Mouse (Mus musculus) ES-Bruce4 (cell line): ENCODE measurements around the gene Cep41. TPM values are rescaled to one million over a fixed set of nuclear protein-coding genes. Genes with fewer than 3 reads are reported as not detected.

Source experiments
- H3K27ac ChIP-seq: 2 replicates; pipeline ENCODE4 v1.5.1; 2012; ENCODE audit warnings: low read length, inconsistent platforms; ENCODE audit not compliant: insufficient read depth
- H3K27me3 ChIP-seq: 2 replicates; pipeline ENCODE4 v1.6.1; 2012; ENCODE audit warnings: mild to moderate bottlenecking, low read length, inconsistent platforms; ENCODE audit not compliant: control insufficient read depth, poor library complexity, insufficient read depth, severe bottlenecking
- H3K36me3 ChIP-seq: 2 replicates; pipeline ENCODE4 v1.6.1; 2012; ENCODE audit warnings: inconsistent platforms, mild to moderate bottlenecking, low read length, moderate library complexity; ENCODE audit not compliant: control insufficient read depth, poor library complexity, insufficient read depth, severe bottlenecking
- H3K4me1 ChIP-seq: one replicate; pipeline ENCODE4 v1.8.1; 2011; ENCODE audit warnings: low read length; ENCODE audit not compliant: control insufficient read depth, insufficient read depth
- H3K4me3 ChIP-seq: 2 replicates; pipeline ENCODE4 v1.5.1; 2011; ENCODE audit warnings: low read depth, mild to moderate bottlenecking, low read length
- H3K9ac ChIP-seq: 2 replicates; pipeline ENCODE4 v1.6.1; 2012; ENCODE audit warnings: low read depth, mild to moderate bottlenecking, inconsistent platforms; ENCODE audit not compliant: poor library complexity, severe bottlenecking
- H3K9me3 ChIP-seq: replicated peaks from 2 replicates; pipeline ENCODE4 v1.6.1; 2012; ENCODE audit warnings: mild to moderate bottlenecking, low read length, inconsistent platforms; ENCODE audit not compliant: control insufficient read depth, poor library complexity, insufficient read depth, severe bottlenecking
- CTCF ChIP-seq: IDR thresholded peaks from one replicate; pipeline ENCODE4 v1.8.1; 2011; ENCODE audit warnings: low read depth, low read length
- EP300 ChIP-seq: IDR thresholded peaks from 2 replicates; pipeline ENCODE4 v1.6.1; 2011; ENCODE audit warnings: low read depth, low read length; ENCODE audit not compliant: insufficient read depth
- POLR2A ChIP-seq: IDR thresholded peaks from one replicate; pipeline ENCODE4 v1.8.1; 2011; ENCODE audit warnings: low read length; ENCODE audit not compliant: insufficient read depth
- polyA plus RNA-seq: library from polyadenylated mRNA; stranded (reverse); fragments of >200 nt; gene quantifications from 2 replicates; pipeline ENCODE4 v1.2.4, GENCODE M21; 2011; ENCODE audit warnings: low read depth; ENCODE audit not compliant: missing spikeins, insufficient read depth, insufficient read length

The Cep41 gene
- polyA plus RNA-seq, 1 experiment, result 4.9 TPM

DNA sequence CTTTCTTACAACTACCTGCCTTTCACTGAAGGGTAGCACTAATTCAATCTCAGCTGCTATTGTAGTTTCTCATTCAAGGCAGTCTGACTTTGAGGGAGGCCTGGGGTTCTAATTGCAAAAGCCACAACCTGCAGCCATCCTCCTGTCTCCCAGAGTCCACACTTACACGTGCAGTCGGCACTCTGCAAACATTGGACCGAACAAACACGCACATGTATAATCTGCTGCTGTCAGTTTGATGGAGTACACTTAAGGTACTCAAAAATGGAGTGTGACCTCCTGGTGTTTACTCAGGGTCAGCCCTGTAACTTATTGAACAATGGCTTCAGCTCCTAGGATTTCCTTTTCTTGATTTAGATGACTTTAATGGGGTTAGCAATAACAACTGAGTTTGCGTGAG, 14.0 kb downstream of the Cep41 start:
- no peaks in the 10 kb centered on the region for H3K36me3 ChIP-seq
- H3K4me1 ChIP-seq, result peaks cover 4% of the 10 kb centered on the region
- H3K27ac ChIP-seq, result no peak overlapping the region
- no peak overlapping the region for H3K9ac ChIP-seq
- no peaks in the 10 kb centered on the region for H3K27me3 ChIP-seq
- no peaks in the 10 kb centered on the region for H3K9me3 ChIP-seq
- TF ChIP-seq POLR2A, result no peak
- no peak for TF ChIP-seq EP300
- no peak for TF ChIP-seq CTCF
- H3K4me3 ChIP-seq, result no peak overlapping the region

- Histone ChIP-seq H3K27me3 (no peaks in the 10 kb centered on the region), H3K36me3 (no peaks in the 10 kb centered on the region), H3K9me3 (no peaks in the 10 kb centered on the region), H3K27ac (no peak overlapping the region), H3K4me1 (peaks cover 4% of the 10 kb centered on the region), H3K4me3 (no peak overlapping the region), H3K9ac (no peak overlapping the region)
- TF ChIP-seq CTCF (no peak), POLR2A (no peak), EP300 (no peak)
These were observed 15.1 kb downstream of the Cep41 start for GRCm38 (mm10) chr6:30678482-30678881.

GRCm38 (mm10) chr6:30677591-30677990, 16.0 kb downstream of the Cep41 start:
- H3K4me1 ChIP-seq, result peaks cover 3% of the 10 kb centered on the region
- H3K27ac ChIP-seq, result no peak overlapping the region
- TF ChIP-seq POLR2A (no peak), CTCF (no peak), EP300 (no peak)
- H3K4me3 ChIP-seq, result no peak overlapping the region
- no peaks in the 10 kb centered on the region for H3K36me3 ChIP-seq
- H3K27me3 ChIP-seq, result no peaks in the 10 kb centered on the region
- H3K9me3 ChIP-seq, result no peaks in the 10 kb centered on the region
- H3K9ac ChIP-seq, result no peak overlapping the region

DNA sequence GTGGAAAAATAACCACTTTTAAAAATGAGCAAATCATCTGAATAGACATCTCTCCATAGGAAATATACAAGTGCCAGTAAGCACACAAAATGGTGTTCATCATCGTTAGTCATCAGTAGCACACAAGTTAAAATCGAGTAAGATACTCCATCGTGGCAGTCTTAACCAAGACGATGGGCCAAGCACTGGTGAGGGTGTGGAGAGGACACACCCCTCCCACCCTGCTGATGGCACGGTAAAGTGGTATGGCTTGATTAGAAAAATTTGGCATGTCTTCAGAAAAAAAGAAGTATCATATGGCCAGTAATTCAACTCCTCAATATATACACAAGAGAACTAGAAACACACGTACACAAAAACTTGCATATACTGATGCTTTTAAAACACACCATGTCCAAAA, 17.0 kb downstream of the Cep41 start:
- H3K9me3 ChIP-seq, result no peaks in the 10 kb centered on the region
- no peak overlapping the region for H3K27ac ChIP-seq
- no peak overlapping the region for H3K4me3 ChIP-seq
- TF ChIP-seq POLR2A, result no peak
- TF ChIP-seq EP300, result no peak
- no peak for TF ChIP-seq CTCF
- H3K9ac ChIP-seq, result no peak overlapping the region
- H3K4me1 ChIP-seq, result no peaks in the 10 kb centered on the region
- no peaks in the 10 kb centered on the region for H3K27me3 ChIP-seq
- H3K36me3 ChIP-seq, result no peaks in the 10 kb centered on the region

DNA sequence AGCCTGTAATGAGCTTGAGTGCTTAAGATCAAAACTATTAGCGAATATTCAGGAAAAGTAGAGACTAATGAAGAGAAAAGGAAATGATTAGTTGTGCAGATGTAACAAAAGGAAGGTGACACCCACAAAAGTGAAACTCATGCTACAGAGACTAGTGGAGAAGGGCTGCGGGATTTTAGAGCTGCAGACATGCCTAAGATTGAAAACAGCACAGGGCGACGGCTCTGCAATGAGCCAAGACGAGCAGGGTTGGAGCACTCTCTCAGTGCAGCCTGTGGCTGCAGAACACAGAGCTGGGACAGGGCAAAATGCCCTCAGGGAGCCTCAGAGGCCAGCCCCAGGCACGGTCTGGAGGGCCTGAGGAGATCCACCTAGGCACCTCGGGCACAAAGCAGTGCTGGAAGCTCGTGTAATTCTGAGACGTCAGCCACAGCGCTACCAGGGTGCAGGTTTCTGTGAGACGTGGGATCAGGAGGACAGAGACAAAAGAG, 18.2 kb downstream of the Cep41 start:
- TF ChIP-seq POLR2A (no peak), EP300 (no peak), CTCF (no peak)
- H3K36me3 ChIP-seq, result no peaks in the 10 kb centered on the region
- no peaks in the 10 kb centered on the region for H3K9me3 ChIP-seq
- no peak overlapping the region for H3K27ac ChIP-seq
- no peak overlapping the region for H3K4me3 ChIP-seq
- no peaks in the 10 kb centered on the region for H3K4me1 ChIP-seq
- no peak overlapping the region for H3K9ac ChIP-seq
- H3K27me3 ChIP-seq, result no peaks in the 10 kb centered on the region

DNA sequence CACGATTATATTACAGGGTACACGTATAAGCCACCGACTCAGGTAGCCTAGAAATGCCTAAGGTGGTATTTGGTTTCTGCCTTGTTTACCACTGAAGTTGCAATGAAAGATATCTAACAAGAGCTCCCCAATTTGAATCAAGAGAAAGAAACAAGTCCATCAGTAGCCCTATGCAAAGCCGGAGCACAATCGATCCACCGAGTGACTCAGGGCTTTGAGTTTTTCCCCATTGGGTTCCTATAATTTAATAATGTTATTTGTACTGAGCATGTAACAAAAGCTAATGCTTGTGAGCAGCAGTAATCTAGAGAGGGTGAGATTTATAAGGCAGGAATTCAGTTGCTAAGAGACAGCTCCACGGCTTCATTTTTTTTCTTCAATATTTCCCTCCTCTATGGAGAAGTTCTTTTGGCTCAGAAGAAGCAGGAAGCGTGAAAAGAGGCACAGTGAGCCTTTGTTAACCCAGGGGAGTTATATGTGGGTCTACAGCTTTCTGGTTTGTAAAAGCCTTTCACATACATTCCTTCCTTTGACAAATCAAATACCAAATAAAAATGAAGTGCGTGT, 18.8 kb downstream of the Cep41 start:
- H3K4me3 ChIP-seq, result no peak overlapping the region
- no peaks in the 10 kb centered on the region for H3K27me3 ChIP-seq
- no peak for TF ChIP-seq CTCF
- TF ChIP-seq POLR2A, result no peak
- TF ChIP-seq EP300, result no peak
- H3K4me1 ChIP-seq, result no peaks in the 10 kb centered on the region
- no peaks in the 10 kb centered on the region for H3K36me3 ChIP-seq
- H3K9ac ChIP-seq, result no peak overlapping the region
- no peaks in the 10 kb centered on the region for H3K9me3 ChIP-seq
- H3K27ac ChIP-seq, result no peak overlapping the region
